Comparison of ENCODE assay signal across 8 mouse cellular contexts in the genomic region with DNA sequence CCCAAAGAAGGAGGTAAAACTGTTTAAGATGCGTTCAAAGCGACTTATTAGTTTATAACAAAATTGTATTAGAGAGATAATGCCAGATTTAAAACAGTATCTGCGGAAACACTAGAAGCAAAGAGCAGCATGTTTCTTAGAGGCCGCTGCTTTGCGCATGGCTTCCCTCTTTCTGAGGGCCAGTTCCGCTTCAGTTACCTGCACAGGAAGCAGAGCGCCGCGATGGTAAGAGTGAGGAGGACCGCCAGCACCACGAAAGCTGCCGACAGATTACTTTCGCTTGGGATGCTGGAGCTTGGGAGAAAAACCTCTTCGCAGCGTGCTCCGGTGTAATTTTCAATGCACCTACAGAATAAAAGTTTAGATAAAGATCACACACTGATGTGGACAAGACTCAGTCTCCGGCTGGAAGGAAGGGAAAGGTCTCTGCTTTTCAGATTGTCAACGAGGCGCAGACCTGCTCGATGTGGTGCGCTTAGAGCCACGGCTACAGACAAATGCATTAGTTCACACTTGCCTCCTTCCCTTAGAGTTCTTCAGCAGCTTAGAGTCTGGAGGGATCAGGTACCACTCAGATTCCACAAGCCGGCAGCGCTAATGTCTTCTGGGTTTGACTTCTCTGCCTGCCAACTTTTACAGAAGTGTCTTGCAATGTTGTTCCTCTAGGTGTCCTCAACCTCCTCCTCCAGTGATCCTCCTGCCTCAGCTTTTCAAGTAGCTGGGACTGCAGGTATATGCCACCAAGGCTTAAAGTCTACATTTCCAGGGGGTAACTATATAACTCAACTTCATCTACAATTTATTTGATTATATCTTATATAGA. TPM values are rescaled to one million over a fixed set of nuclear protein-coding genes. Genes with fewer than 3 reads are reported as not detected.
DNase-seq lines count a peak whose midpoint lies in the region; ATAC-seq lines count a peak whose summit lies in the region.

No protein-coding gene starts in this region.

- peak; percentile 58 to 62 for DNase-seq in B cell, adult 2 months
- DNase-seq in forebrain, embryonic 11.5 days (ENCODE audit: low spot score): peak; percentile 55
- peak; percentile 34 for DNase-seq in limb, embryonic 10.5 days (ENCODE audit: low spot score)
- no peak for DNase-seq in layer of hippocampus, postnatal 14 days (ENCODE audit: low spot score in 2 of 2)
- DNase-seq in layer of hippocampus, adult 8-10 months (ENCODE audit: low spot score in 2 of 2): no peak
- no peak for DNase-seq in MN1 (ENCODE audit: low spot score)

- peak; percentile 63 for ATAC-seq in CD4-positive, CD25-positive, alpha-beta regulatory T cell, adult 4 months
- ATAC-seq in forebrain, embryonic 11.5 days (replicated peaks; ENCODE audit: low FRiP score): no peak
- no peak for ATAC-seq in neural tube, embryonic 13.5 days (ENCODE audit: low read depth)

- no peaks in the 10 kb centered on the region for H3K36me3 ChIP-seq in forebrain, embryonic 11.5 days (ENCODE audit: control insufficient read depth, insufficient read depth, low read length)
- no peaks in the 10 kb centered on the region for H3K36me3 ChIP-seq in limb, embryonic 10.5 days
- H3K36me3 ChIP-seq in neural tube, embryonic 13.5 days: no peaks in the 10 kb centered on the region

- H3K4me3 ChIP-seq in forebrain, embryonic 11.5 days (ENCODE audit: low read depth, low read length): peak overlapping the region; percentile 12; the same call in 1 of the 2 replicates
- peak overlapping the region; percentile 41 for H3K4me3 ChIP-seq in limb, embryonic 10.5 days
- peak overlapping the region; percentile 17 for H3K4me3 ChIP-seq in neural tube, embryonic 13.5 days

- H3K27me3 ChIP-seq in forebrain, embryonic 11.5 days (ENCODE audit: control insufficient read depth, insufficient read depth, low read length): no peaks in the 10 kb centered on the region
- peaks cover 14% of the 10 kb centered on the region for H3K27me3 ChIP-seq in limb, embryonic 10.5 days (ENCODE audit: low read depth, poor library complexity, severe bottlenecking)
- H3K27me3 ChIP-seq in neural tube, embryonic 13.5 days: 0 out of 2 replicates have a peak, but pooled peaks cover 2% of the 10 kb centered on the region

- 42% methylated on average over 24 of the region's 24 CpGs for WGBS in forebrain, embryonic 11.5 days
- WGBS in limb, embryonic 10.5 days: 43% methylated on average over 24 of the region's 24 CpGs
- WGBS in neural tube, embryonic 13.5 days: 43% methylated on average over 24 of the region's 24 CpGs

- H3K9ac ChIP-seq in forebrain, embryonic 11.5 days (ENCODE audit: low read length): no peak overlapping the region
- no peak overlapping the region for H3K9ac ChIP-seq in neural tube, embryonic 13.5 days

- H3K4me2 ChIP-seq in forebrain, embryonic 11.5 days (ENCODE audit: low read depth, low read length, severe bottlenecking): peak overlapping the region; percentile 43
- H3K4me2 ChIP-seq in neural tube, embryonic 13.5 days: peak overlapping the region; percentile 47

- H3K27ac ChIP-seq in forebrain, embryonic 11.5 days (ENCODE audit: low read depth, low read length): no peak overlapping the region
- no peak overlapping the region for H3K27ac ChIP-seq in limb, embryonic 10.5 days
- no peak overlapping the region for H3K27ac ChIP-seq in neural tube, embryonic 13.5 days (replicated peaks)

- H3K9me3 ChIP-seq in forebrain, embryonic 11.5 days (ENCODE audit: control insufficient read depth, low read length): no peaks in the 10 kb centered on the region
- H3K9me3 ChIP-seq in limb, embryonic 10.5 days (replicated peaks): no peaks in the 10 kb centered on the region
- H3K9me3 ChIP-seq in neural tube, embryonic 13.5 days: no peaks in the 10 kb centered on the region

- no peaks in the 10 kb centered on the region for H3K4me1 ChIP-seq in forebrain, embryonic 11.5 days (replicated peaks; ENCODE audit: control insufficient read depth, insufficient read depth, low read length)
- no peaks in the 10 kb centered on the region for H3K4me1 ChIP-seq in limb, embryonic 10.5 days
- H3K4me1 ChIP-seq in neural tube, embryonic 13.5 days (replicated peaks): no peaks in the 10 kb centered on the region

RNA-seq across cellular contexts. Expression of a gene that starts 33.3 kb away (rescaled TPM):
- 10 to 100 TPM; 46.3 to 52.6 TPM for polyA plus RNA-seq in CD4-positive, CD25-positive, alpha-beta regulatory T cell, adult 4 months (2017; shearing (Covaris generic))
- 87.5 and 87.8 TPM in 2 replicates for polyA plus RNA-seq in forebrain, embryonic 11.5 days (2014; fragmentation: Nextera tagmentation; extraction: Ambion mirVana)
- polyA plus RNA-seq in limb, embryonic 10.5 days (2016; fragmentation: Nextera tagmentation; extraction: Ambion mirVana): 72.0 and 74.3 TPM in 2 replicates
- 79.9 and 80.1 TPM in 2 replicates for polyA plus RNA-seq in neural tube, embryonic 13.5 days (2015; fragmentation: Nextera tagmentation; extraction: Ambion mirVana)
- total RNA-seq in layer of hippocampus, postnatal 14 days (2021): 10 to 100 TPM; 37.7 to 40.0 TPM
- total RNA-seq in layer of hippocampus, adult 8-10 months (2022): 10 to 100 TPM; 34.8 to 36.1 (median 35.6) TPM

Comparison
In these comparisons a context has a peak if more than half of its experiments do, and no peak if none do; other contexts are left out.
1. DNase-seq: peak in B cell, adult 2 months (2 of 2), forebrain, embryonic 11.5 days (single experiment) and limb, embryonic 10.5 days (single experiment); none in layer of hippocampus, postnatal 14 days (0 of 2), layer of hippocampus, adult 8-10 months (0 of 2) and MN1 (single experiment).
2. Peak in every context shown above with its lines, with median percentiles within 50 percentile points of each other: H3K4me3 ChIP-seq.